Mouse (Mus musculus) T-helper 17 cell (primary cell): ENCODE measurements around the gene Fam135a.

ENCODE experiments used
- in situ Hi-C, 2 experiments: fragments of 300-600 bp; cut with MboI, MseI; formaldehyde crosslinking; loops; 1 replicate in 1 of 2; 2 replicates in 1 of 2; pipeline ENCODE4 v1.15.1; 2025; ENCODE audit warnings: high pct_unique_total_duplicates in 2 of 2

The Fam135a gene

DNA sequence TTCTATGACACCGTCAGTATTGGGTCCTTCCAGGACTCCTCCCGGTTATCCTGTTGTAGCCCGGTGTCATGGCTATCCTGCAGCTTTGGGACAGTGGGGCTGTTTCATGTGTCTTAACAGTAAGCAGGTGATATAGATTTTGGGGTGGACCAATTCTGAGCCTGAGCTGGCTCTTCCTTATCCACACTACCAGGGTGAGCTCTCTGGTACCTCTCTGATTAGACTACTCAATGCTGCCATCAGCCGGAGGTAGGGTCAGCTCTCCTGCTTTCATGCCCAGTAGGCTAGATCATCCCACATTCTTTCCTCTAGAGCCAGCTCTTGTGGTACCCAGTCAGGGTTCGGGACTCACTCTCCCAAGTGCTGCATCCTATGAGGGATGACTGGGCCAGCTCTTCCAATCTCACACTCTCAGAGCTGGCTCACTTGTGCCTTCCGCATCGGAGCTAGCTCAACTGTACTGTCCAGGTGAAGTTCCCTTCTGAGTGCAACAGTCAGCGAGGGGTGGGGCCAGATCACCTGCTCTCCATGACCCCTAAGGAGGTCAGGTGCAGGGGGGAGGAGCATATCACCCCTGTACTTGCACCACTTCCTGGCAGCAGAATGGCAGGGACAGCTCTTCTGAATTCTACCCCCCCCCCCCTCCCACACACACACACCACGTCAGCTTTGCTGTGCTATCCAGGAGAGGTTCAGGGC lies 132.0 kb downstream of the Fam135a start:
- in situ Hi-C loops = no loop called here

DNA sequence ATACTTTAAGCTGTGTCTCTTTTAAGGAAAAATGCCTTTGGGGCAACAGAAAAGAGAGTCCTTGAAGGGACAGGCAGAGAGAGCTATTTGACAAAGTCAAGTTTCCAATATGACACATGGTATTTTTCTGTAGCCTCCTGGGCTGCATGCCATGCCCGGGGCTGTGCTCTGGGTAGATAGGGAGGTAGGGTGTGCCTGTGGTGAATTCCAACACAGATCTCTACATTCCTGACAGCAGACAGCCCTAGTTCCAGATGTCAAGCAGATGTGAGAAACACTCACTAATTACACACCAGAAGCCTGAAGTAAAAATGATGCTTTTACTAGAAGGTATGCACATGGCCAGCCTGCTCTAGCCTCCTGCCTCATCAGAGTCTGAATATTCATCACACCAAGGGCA lies 133.9 kb downstream of the Fam135a start:
- in situ Hi-C loops = no loop called here
